Mouse (Mus musculus) hindbrain, embryonic 13.5 days (tissue): ENCODE results near the gene Eif2ak3. TPM values are rescaled to one million over a fixed set of nuclear protein-coding genes. Genes with fewer than 3 reads are reported as not detected.

ENCODE experiments used
- ATAC-seq: fragments of 200-750 bp; cut with Nextera tagmentation; 2 replicates; pipeline ENCODE4 v1.8.0; 2017; ENCODE audit warnings: moderate TSS enrichment; ENCODE audit not compliant: low FRiP score
- H3K27ac ChIP-seq: fragments of 300-500 bp; sonication (generic); 2 replicates; pipeline ENCODE4 v1.5.1; 2015; ENCODE audit warnings: inconsistent platforms, mild to moderate bottlenecking, moderate library complexity
- H3K27me3 ChIP-seq: fragments of 300-500 bp; sonication (generic); 2 replicates; pipeline ENCODE4 v1.6.1; 2015; ENCODE audit warnings: mild to moderate bottlenecking, inconsistent platforms
- H3K36me3 ChIP-seq: fragments of 300-500 bp; sonication (generic); 2 replicates; pipeline ENCODE4 v1.6.1; 2015; ENCODE audit warnings: mild to moderate bottlenecking, inconsistent platforms
- H3K4me1 ChIP-seq: fragments of 300-500 bp; sonication (generic); replicated peaks from 2 replicates; pipeline ENCODE4 v1.6.1; 2015; ENCODE audit warnings: inconsistent platforms
- H3K4me2 ChIP-seq: fragments of 300-500 bp; sonication (generic); 2 replicates; pipeline ENCODE4 v1.6.1; 2015; ENCODE audit warnings: inconsistent platforms, mild to moderate bottlenecking, moderate library complexity
- H3K4me3 ChIP-seq: fragments of 300-500 bp; sonication (generic); 2 replicates; pipeline ENCODE4 v1.5.1; 2015; ENCODE audit warnings: mild to moderate bottlenecking, inconsistent platforms
- H3K9ac ChIP-seq: fragments of 300-500 bp; sonication (generic); 2 replicates; pipeline ENCODE4 v1.6.1; 2015; ENCODE audit warnings: mild to moderate bottlenecking, inconsistent platforms
- H3K9me3 ChIP-seq: fragments of 300-500 bp; sonication (generic); 2 replicates; pipeline ENCODE4 v1.6.1; 2016; ENCODE audit warnings: inconsistent platforms
- WGBS: fragments of 180-500 bp; shearing (Covaris S2); methylation state at CpG from one replicate; pipeline ENCODE4 v1.1.7; 2015; 5-methylcytosine and 5-hydroxymethylcytosine counted together
- polyA plus RNA-seq: library from polyadenylated mRNA; unstranded; fragments of >200 nt; fragmentation: Nextera tagmentation; extraction: Ambion mirVana; gene quantifications from 2 replicates; pipeline ENCODE4 v1.2.1, GENCODE M21; 2015

Gene Eif2ak3
- polyA plus RNA-seq, 1 experiment from 2014 or later = 13.9 TPM

DNA sequence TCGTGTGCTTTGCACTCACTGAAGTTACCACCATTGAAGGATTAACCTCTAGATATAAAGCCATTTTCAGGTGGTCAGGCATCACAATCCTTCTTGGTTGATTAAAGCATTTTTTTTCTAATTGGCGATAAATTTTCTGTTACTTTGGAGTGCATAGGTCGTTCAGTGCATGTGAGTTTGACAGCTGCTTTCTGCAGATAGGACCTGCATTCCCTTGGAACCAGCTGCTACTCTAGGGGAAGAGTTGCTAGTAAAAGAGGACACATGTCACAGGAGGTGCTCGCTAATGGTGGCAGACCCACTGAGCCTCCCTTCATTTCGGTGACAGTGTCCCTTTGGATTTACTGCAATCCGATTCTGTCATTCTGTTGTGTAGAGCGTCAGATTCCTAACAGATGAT, 28.3 kb downstream of the Eif2ak3 start:
- H3K4me1 ChIP-seq = peaks cover 16% of the 10 kb centered on the region
- no peak overlapping the region for H3K4me3 ChIP-seq
- H3K9me3 ChIP-seq = no peaks in the 10 kb centered on the region
- whole genome bisulfite sequencing = 73% methylated on average over 7 of the region's 7 CpGs
- ATAC-seq = no peak
- H3K27me3 ChIP-seq = no peaks in the 10 kb centered on the region
- H3K36me3 ChIP-seq = no peaks in the 10 kb centered on the region; the same call in 1 of the 2 replicates
- no peak overlapping the region for H3K27ac ChIP-seq
- H3K9ac ChIP-seq = no peak overlapping the region
- no peak overlapping the region for H3K4me2 ChIP-seq

DNA sequence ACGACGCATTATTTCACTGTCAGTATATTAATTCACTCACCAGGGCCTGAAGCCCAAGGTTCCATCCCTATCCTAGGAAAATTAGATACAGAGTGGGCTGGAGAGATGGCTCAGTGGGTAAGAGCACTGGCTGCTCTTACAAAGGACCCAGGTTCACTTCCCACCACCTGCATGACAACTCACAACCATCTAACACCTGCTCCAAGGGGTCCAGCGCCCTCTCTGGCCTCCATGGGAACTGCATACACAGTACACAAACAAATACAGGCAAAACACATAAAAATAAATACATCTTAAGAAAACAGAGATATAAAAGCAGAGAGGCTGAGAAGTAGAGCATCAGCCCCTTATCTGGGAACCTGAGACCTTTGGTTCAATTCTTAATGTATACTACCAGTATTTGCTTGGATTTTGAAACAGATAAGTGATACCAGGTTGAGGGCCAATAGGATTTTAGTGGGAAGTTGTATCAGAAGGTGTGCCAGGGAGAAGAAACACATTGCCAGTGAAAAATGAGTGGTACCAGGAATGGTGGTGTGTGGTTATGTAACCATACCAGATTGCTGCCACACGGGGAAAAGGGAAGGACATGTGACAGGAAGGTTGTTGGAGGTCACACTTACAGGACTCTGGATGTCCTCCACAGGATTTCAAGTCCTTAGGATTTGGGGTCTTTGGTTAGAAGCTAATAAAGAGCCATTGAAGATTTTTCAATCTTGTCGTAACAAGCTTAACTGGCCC, 29.9 kb downstream of the Eif2ak3 start:
- no peak overlapping the region for H3K9ac ChIP-seq
- no peak overlapping the region for H3K4me2 ChIP-seq
- H3K9me3 ChIP-seq = no peaks in the 10 kb centered on the region
- ATAC-seq = no peak
- H3K27ac ChIP-seq = no peak overlapping the region
- H3K36me3 ChIP-seq = peaks cover 7% of the 10 kb centered on the region
- 77% methylated on average over 5 of the region's 5 CpGs for WGBS
- peaks cover 16% of the 10 kb centered on the region for H3K4me1 ChIP-seq
- H3K4me3 ChIP-seq = no peak overlapping the region
- H3K27me3 ChIP-seq = no peaks in the 10 kb centered on the region

DNA sequence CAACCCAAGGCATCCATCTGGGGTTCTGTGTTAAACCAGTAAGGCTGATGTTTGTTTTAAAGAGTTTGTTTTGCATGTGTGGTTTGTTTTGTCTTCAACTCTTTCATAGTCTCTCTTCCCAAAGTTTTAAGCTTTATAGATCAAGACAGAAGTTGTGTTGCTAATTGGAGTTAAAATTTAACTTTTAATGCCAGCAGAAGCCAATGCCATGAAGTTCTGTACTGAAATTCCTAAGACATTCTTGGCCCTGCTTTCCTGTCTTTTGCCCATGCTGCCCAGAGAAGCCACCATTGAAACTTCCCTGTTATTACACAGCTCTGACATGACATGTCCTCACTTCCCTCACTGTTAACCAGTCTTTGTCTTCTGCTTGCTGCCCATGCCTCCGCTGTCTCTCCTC, 30.7 kb downstream of the Eif2ak3 start:
- H3K9me3 ChIP-seq = no peaks in the 10 kb centered on the region
- WGBS = 97% methylated on average over 1 of the region's 1 CpGs

DNA sequence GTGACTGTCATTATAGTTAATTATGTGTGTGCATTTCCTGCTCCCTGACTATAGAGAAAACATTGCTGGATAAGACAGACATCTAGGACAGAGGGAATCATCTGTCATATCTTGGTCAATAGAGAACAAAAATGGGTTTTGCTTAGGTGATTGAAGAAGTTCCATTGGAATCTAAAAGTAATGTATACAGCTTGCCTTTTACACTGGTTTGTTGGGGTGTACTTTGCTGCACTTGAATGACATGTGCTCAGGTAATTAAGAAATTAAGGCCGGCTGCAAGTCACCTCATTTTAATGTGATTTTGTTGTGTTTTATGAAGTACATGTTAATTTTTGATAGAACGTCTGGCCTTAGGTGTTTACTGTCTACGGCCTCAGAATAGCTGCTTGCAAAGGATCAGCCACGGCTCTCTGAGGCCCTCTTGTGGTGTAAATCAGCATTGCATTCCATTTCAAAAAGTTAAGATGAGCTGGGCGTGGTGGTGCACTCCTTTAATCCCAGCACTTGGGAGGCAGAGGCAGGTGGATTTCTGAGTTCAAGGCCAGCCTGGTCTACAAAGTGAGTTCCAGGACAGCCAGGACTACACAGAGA, 36.5 kb downstream of the Eif2ak3 start:
- WGBS = 12% methylated on average over 5 of the region's 5 CpGs
- Histone ChIP-seq H3K27me3 (no peaks in the 10 kb centered on the region), H3K4me1 (no peaks in the 10 kb centered on the region), H3K4me3 (no peak overlapping the region), H3K36me3 (peaks cover 46% of the 10 kb centered on the region), H3K9ac (no peak overlapping the region), H3K9me3 (no peaks in the 10 kb centered on the region), H3K4me2 (no peak overlapping the region), H3K27ac (no peak overlapping the region)
- ATAC-seq = peak; percentile 59; the same call in 1 of the 2 replicates

More for the DNA sequence above, 30.7 kb downstream of the Eif2ak3 start:
- H3K4me3 ChIP-seq = no peak overlapping the region
- H3K36me3 ChIP-seq = peaks cover 15% of the 10 kb centered on the region
- no peak overlapping the region for H3K27ac ChIP-seq
- no peaks in the 10 kb centered on the region for H3K27me3 ChIP-seq
- no peak overlapping the region for H3K4me2 ChIP-seq
- H3K9ac ChIP-seq = no peak overlapping the region
- no peak for ATAC-seq
- peaks cover 16% of the 10 kb centered on the region for H3K4me1 ChIP-seq

GRCm38 (mm10) chr6:70887993-70888392, 43.7 kb downstream of the Eif2ak3 start:
- no peak overlapping the region for H3K9ac ChIP-seq
- no peaks in the 10 kb centered on the region for H3K9me3 ChIP-seq
- peaks cover 89% of the 10 kb centered on the region for H3K36me3 ChIP-seq
- H3K4me2 ChIP-seq = no peak overlapping the region
- 87% methylated on average over 11 of the region's 11 CpGs for WGBS
- no peaks in the 10 kb centered on the region for H3K4me1 ChIP-seq
- no peak overlapping the region for H3K27ac ChIP-seq
- ATAC-seq = no peak
- no peaks in the 10 kb centered on the region for H3K27me3 ChIP-seq
- no peak overlapping the region for H3K4me3 ChIP-seq

- Histone ChIP-seq H3K36me3 (peaks cover 64% of the 10 kb centered on the region), H3K4me1 (peaks cover 11% of the 10 kb centered on the region), H3K9ac (no peak overlapping the region), H3K4me3 (no peak overlapping the region), H3K9me3 (no peaks in the 10 kb centered on the region), H3K4me2 (no peak overlapping the region), H3K27me3 (no peaks in the 10 kb centered on the region), H3K27ac (no peak overlapping the region)
- WGBS = 86% methylated on average over 6 of the region's 6 CpGs
- ATAC-seq = no peak
Measured at GRCm38 (mm10) chr6:70898166-70898565, 53.9 kb downstream of the Eif2ak3 start.

- Histone ChIP-seq H3K27ac (peak overlapping the region; percentile 55; the same call in 1 of the 2 replicates), H3K27me3 (no peaks in the 10 kb centered on the region), H3K9ac (no peak overlapping the region), H3K4me2 (0 out of 2 replicates have a peak overlapping the region, but pooled peaks have one; percentile 4), H3K9me3 (no peaks in the 10 kb centered on the region), H3K4me1 (peaks cover 11% of the 10 kb centered on the region), H3K4me3 (no peak overlapping the region), H3K36me3 (peaks cover 62% of the 10 kb centered on the region)
- 25% methylated on average over 8 of the region's 8 CpGs for WGBS
- peak; percentile 49; the same call in 1 of the 2 replicates for ATAC-seq
Measured at GRCm38 (mm10) chr6:70899594-70900003, 55.3 kb downstream of the Eif2ak3 start.

GRCm38 (mm10) chr6:70903689-70904088, 59.4 kb downstream of the Eif2ak3 start:
- Histone ChIP-seq H3K9ac (no peak overlapping the region), H3K27ac (no peak overlapping the region), H3K9me3 (no peaks in the 10 kb centered on the region), H3K27me3 (no peaks in the 10 kb centered on the region), H3K4me3 (no peak overlapping the region), H3K36me3 (peaks cover 55% of the 10 kb centered on the region), H3K4me1 (peaks cover 11% of the 10 kb centered on the region), H3K4me2 (no peak overlapping the region)
- ATAC-seq = no peak
- 83% methylated on average over 5 of the region's 5 CpGs for WGBS

DNA sequence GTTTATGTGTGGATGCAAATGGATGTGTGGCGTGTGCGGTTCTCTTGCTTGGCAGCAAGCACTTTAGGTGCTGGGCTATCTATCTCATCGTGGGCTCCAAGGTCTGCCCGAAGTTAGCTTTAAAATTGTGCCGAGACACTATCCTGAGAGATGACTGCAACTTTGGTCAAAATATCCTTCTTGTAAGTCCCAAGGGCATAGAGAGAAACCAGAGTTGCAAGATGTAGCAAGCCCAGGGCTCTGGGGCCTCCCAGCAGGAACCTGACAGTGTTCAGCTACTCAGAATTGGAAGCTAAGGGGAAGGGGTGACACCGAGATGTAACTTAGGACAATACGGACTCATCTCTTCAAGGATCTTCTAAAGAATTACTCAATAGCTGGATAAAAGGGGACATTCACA, 65.3 kb downstream of the Eif2ak3 start:
- Histone ChIP-seq H3K9ac (no peak overlapping the region), H3K9me3 (no peaks in the 10 kb centered on the region), H3K27ac (no peak overlapping the region), H3K36me3 (peaks cover 23% of the 10 kb centered on the region), H3K4me1 (peaks cover 11% of the 10 kb centered on the region; the same call in 1 of the 2 replicates), H3K4me3 (no peak overlapping the region), H3K4me2 (no peak overlapping the region), H3K27me3 (peaks cover 13% of the 10 kb centered on the region; the same call in 1 of the 2 replicates)
- no peak for ATAC-seq
- 87% methylated on average over 7 of the region's 7 CpGs for WGBS

DNA sequence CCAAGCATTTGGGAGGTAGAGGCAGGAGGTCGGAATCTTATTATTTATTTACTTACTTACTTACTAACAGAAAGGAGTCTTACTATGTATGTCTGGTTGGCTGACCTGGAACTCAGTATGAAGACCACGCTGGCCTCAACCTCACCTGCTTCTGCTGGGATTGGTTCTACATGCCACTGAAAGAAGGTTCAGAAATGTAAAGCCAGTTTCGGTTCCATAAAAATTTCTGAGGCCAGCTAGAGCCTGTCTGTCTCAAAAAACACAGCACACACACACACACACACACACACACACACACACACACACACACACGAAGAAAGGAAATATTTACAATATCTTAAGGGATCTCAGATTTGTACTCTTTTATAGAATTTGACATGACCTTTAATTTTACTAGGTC, 66.0 kb downstream of the Eif2ak3 start:
- Histone ChIP-seq H3K4me1 (peaks cover 11% of the 10 kb centered on the region; the same call in 1 of the 2 replicates), H3K27me3 (peaks cover 13% of the 10 kb centered on the region; the same call in 1 of the 2 replicates), H3K27ac (no peak overlapping the region), H3K36me3 (peaks cover 20% of the 10 kb centered on the region), H3K4me2 (no peak overlapping the region), H3K9me3 (no peaks in the 10 kb centered on the region), H3K4me3 (no peak overlapping the region), H3K9ac (no peak overlapping the region)
- ATAC-seq = no peak
- 93% methylated on average over 4 of the region's 4 CpGs for WGBS

GRCm38 (mm10) chr6:70911668-70912395, 67.5 kb downstream of the Eif2ak3 start:
- peak overlapping the region; percentile 44 for H3K4me2 ChIP-seq
- peaks cover 11% of the 10 kb centered on the region; the same call in 1 of the 2 replicates for H3K4me1 ChIP-seq
- peaks cover 5% of the 10 kb centered on the region for H3K36me3 ChIP-seq
- H3K27ac ChIP-seq = no peak overlapping the region
- H3K4me3 ChIP-seq = peak overlapping the region; percentile 14
- H3K27me3 ChIP-seq = peaks cover 13% of the 10 kb centered on the region; the same call in 1 of the 2 replicates
- peak; percentile 47; the same call in 1 of the 2 replicates for ATAC-seq
- peak overlapping the region; percentile 36 for H3K9ac ChIP-seq
- H3K9me3 ChIP-seq = no peaks in the 10 kb centered on the region
- 19% methylated on average over 20 of the region's 20 CpGs for WGBS

GRCm38 (mm10) chr6:70912396-70912765, 68.1 kb downstream of the Eif2ak3 start:
- 65% methylated on average over 7 of the region's 7 CpGs for WGBS
- Histone ChIP-seq H3K27me3 (peaks cover 13% of the 10 kb centered on the region; the same call in 1 of the 2 replicates), H3K4me3 (no peak overlapping the region), H3K9ac (no peak overlapping the region; the same call in 1 of the 2 replicates), H3K27ac (no peak overlapping the region), H3K36me3 (no peaks in the 10 kb centered on the region), H3K4me1 (peaks cover 11% of the 10 kb centered on the region; the same call in 1 of the 2 replicates), H3K4me2 (peak overlapping the region; percentile 44), H3K9me3 (no peaks in the 10 kb centered on the region)
- peak; percentile 46; the same call in 1 of the 2 replicates for ATAC-seq
